Mouse (Mus musculus): ENCODE results near the gene Dpy19l1. TPM values are rescaled to one million over a fixed set of nuclear protein-coding genes. Genes with fewer than 3 reads are reported as not detected.

Dpy19l1 gene
- polyA plus RNA-seq, 1 experiment from 2014 or later, result 16.4 TPM

GRCm38 (mm10) chr9:24503858-24504219 is 899 bp upstream of the Dpy19l1 start:
- Histone ChIP-seq H3K4me3 (replicated peaks) (peak overlapping the region; percentile 77), H3K4me2 (peak overlapping the region; percentile 67), H3K9me3 (no peaks in the 10 kb centered on the region), H3K4me1 (peaks cover 9% of the 10 kb centered on the region), H3K27ac (peak overlapping the region; percentile 86), H3K9ac (no peak overlapping the region), H3K27me3 (replicated peaks) (no peaks in the 10 kb centered on the region), H3K36me3 (no peaks in the 10 kb centered on the region)
- ATAC-seq (ENCODE audit: insufficient read depth, low FRiP score, low read depth), result no peak
- 7% methylated on average over 5 of the region's 5 CpGs for WGBS

- Histone ChIP-seq H3K9ac (peak overlapping the region; percentile 60), H3K4me3 (replicated peaks) (peak overlapping the region; percentile 77), H3K27ac (peak overlapping the region; percentile 88), H3K4me2 (peak overlapping the region; percentile 66), H3K4me1 (peaks cover 9% of the 10 kb centered on the region), H3K27me3 (replicated peaks) (no peaks in the 10 kb centered on the region), H3K9me3 (no peaks in the 10 kb centered on the region), H3K36me3 (no peaks in the 10 kb centered on the region)
- under 1% methylated on average over 44 of the region's 48 CpGs for WGBS
- peak; percentile 84 for ATAC-seq (ENCODE audit: insufficient read depth, low FRiP score, low read depth)
These were observed 352 bp downstream of the Dpy19l1 start for GRCm38 (mm10) chr9:24502571-24503004.

- Histone ChIP-seq H3K27ac (no peak overlapping the region), H3K4me3 (replicated peaks) (peak overlapping the region; percentile 77), H3K4me2 (peak overlapping the region; percentile 66), H3K9me3 (no peaks in the 10 kb centered on the region), H3K27me3 (replicated peaks) (no peaks in the 10 kb centered on the region), H3K4me1 (peaks cover 9% of the 10 kb centered on the region), H3K36me3 (no peaks in the 10 kb centered on the region), H3K9ac (no peak overlapping the region)
- no peak for ATAC-seq (ENCODE audit: insufficient read depth, low FRiP score, low read depth)
- 44% methylated on average over 2 of the region's 2 CpGs for WGBS
These were observed 1.3 kb downstream of the Dpy19l1 start for GRCm38 (mm10) chr9:24501618-24502017.

GRCm38 (mm10) chr9:24496226-24496625 is 6.7 kb downstream of the Dpy19l1 start:
- ATAC-seq (ENCODE audit: insufficient read depth, low FRiP score, low read depth), result no peak
- Histone ChIP-seq H3K9ac (no peak overlapping the region), H3K27me3 (replicated peaks) (no peaks in the 10 kb centered on the region), H3K36me3 (no peaks in the 10 kb centered on the region), H3K4me2 (no peak overlapping the region), H3K4me1 (0 out of 2 replicates have a peak, but pooled peaks cover 4% of the 10 kb centered on the region), H3K27ac (no peak overlapping the region), H3K9me3 (no peaks in the 10 kb centered on the region), H3K4me3 (replicated peaks) (no peak overlapping the region)
- WGBS, result 91% methylated on average over 2 of the region's 2 CpGs

GRCm38 (mm10) chr9:24490516-24490915 is 12.4 kb downstream of the Dpy19l1 start:
- Histone ChIP-seq H3K4me3 (replicated peaks) (no peak overlapping the region), H3K4me1 (no peaks in the 10 kb centered on the region), H3K27ac (no peak overlapping the region), H3K9ac (no peak overlapping the region), H3K27me3 (replicated peaks) (no peaks in the 10 kb centered on the region), H3K9me3 (no peaks in the 10 kb centered on the region), H3K4me2 (no peak overlapping the region), H3K36me3 (no peaks in the 10 kb centered on the region)
- WGBS, result 81% methylated on average over 5 of the region's 5 CpGs
- peak; percentile 49; the same call in 1 of the 2 replicates for ATAC-seq (ENCODE audit: insufficient read depth, low FRiP score, low read depth)

- Histone ChIP-seq H3K9ac (no peak overlapping the region), H3K36me3 (no peaks in the 10 kb centered on the region), H3K4me1 (no peaks in the 10 kb centered on the region), H3K27me3 (replicated peaks) (no peaks in the 10 kb centered on the region), H3K4me3 (replicated peaks) (no peak overlapping the region), H3K4me2 (no peak overlapping the region), H3K9me3 (no peaks in the 10 kb centered on the region), H3K27ac (no peak overlapping the region)
- WGBS, result 78% methylated on average over 6 of the region's 6 CpGs
- ATAC-seq (ENCODE audit: insufficient read depth, low FRiP score, low read depth), result peak; percentile 87; the same call in 1 of the 2 replicates
These were observed 14.4 kb downstream of the Dpy19l1 start for GRCm38 (mm10) chr9:24488425-24489104.

- Histone ChIP-seq H3K9ac (no peak overlapping the region), H3K4me1 (no peaks in the 10 kb centered on the region), H3K27ac (no peak overlapping the region), H3K4me3 (replicated peaks) (no peak overlapping the region), H3K4me2 (no peak overlapping the region), H3K9me3 (no peaks in the 10 kb centered on the region), H3K36me3 (no peaks in the 10 kb centered on the region), H3K27me3 (replicated peaks) (no peaks in the 10 kb centered on the region)
- no peak for ATAC-seq (ENCODE audit: insufficient read depth, low FRiP score, low read depth)
- 63% methylated on average over 5 of the region's 5 CpGs for whole genome bisulfite sequencing
These were observed 20.6 kb downstream of the Dpy19l1 start for GRCm38 (mm10) chr9:24482375-24482774.

- Histone ChIP-seq H3K4me1 (no peaks in the 10 kb centered on the region), H3K27me3 (replicated peaks) (no peaks in the 10 kb centered on the region), H3K4me2 (no peak overlapping the region), H3K27ac (no peak overlapping the region), H3K4me3 (replicated peaks) (no peak overlapping the region), H3K9me3 (no peaks in the 10 kb centered on the region), H3K36me3 (no peaks in the 10 kb centered on the region), H3K9ac (no peak overlapping the region)
- ATAC-seq (ENCODE audit: insufficient read depth, low FRiP score, low read depth), result no peak
- WGBS, result 94% methylated on average over 2 of the region's 2 CpGs
These were observed 25.7 kb downstream of the Dpy19l1 start for GRCm38 (mm10) chr9:24477251-24477650.

GRCm38 (mm10) chr9:24473824-24474223 is 29.1 kb downstream of the Dpy19l1 start:
- WGBS, result 77% methylated on average over 7 of the region's 7 CpGs
- no peak for ATAC-seq (ENCODE audit: insufficient read depth, low FRiP score, low read depth)

GRCm38 (mm10) chr9:24472514-24472913 is 30.4 kb downstream of the Dpy19l1 start:
- WGBS, result 78% methylated on average over 3 of the region's 3 CpGs
- Histone ChIP-seq H3K27ac (no peak overlapping the region), H3K9me3 (no peaks in the 10 kb centered on the region), H3K36me3 (no peaks in the 10 kb centered on the region), H3K9ac (no peak overlapping the region), H3K4me1 (no peaks in the 10 kb centered on the region), H3K4me2 (no peak overlapping the region), H3K27me3 (replicated peaks) (no peaks in the 10 kb centered on the region), H3K4me3 (replicated peaks) (no peak overlapping the region)
- no peak for ATAC-seq (ENCODE audit: insufficient read depth, low FRiP score, low read depth)

More at GRCm38 (mm10) chr9:24473824-24474223, 29.1 kb downstream of the Dpy19l1 start:
- H3K4me2 ChIP-seq, result no peak overlapping the region
- H3K4me1 ChIP-seq, result no peaks in the 10 kb centered on the region
- no peaks in the 10 kb centered on the region for H3K27me3 ChIP-seq (replicated peaks)
- H3K27ac ChIP-seq, result no peak overlapping the region
- no peak overlapping the region for H3K4me3 ChIP-seq (replicated peaks)
- no peaks in the 10 kb centered on the region for H3K36me3 ChIP-seq
- H3K9me3 ChIP-seq, result no peaks in the 10 kb centered on the region
- H3K9ac ChIP-seq, result no peak overlapping the region

GRCm38 (mm10) chr9:24470166-24470565 is 32.8 kb downstream of the Dpy19l1 start:
- WGBS, result 55% methylated on average over 5 of the region's 5 CpGs
- Histone ChIP-seq H3K4me2 (no peak overlapping the region), H3K9ac (no peak overlapping the region), H3K4me1 (no peaks in the 10 kb centered on the region), H3K36me3 (no peaks in the 10 kb centered on the region), H3K27ac (no peak overlapping the region), H3K27me3 (replicated peaks) (no peaks in the 10 kb centered on the region), H3K9me3 (no peaks in the 10 kb centered on the region), H3K4me3 (replicated peaks) (no peak overlapping the region)
- no peak for ATAC-seq (ENCODE audit: insufficient read depth, low FRiP score, low read depth)

- no peak for ATAC-seq (ENCODE audit: insufficient read depth, low FRiP score, low read depth)
- WGBS, result 80% methylated on average over 5 of the region's 5 CpGs
- H3K27ac ChIP-seq, result no peak overlapping the region
These were observed 35.8 kb downstream of the Dpy19l1 start for GRCm38 (mm10) chr9:24467186-24467585.

More at GRCm38 (mm10) chr9:24467186-24467585, 35.8 kb downstream of the Dpy19l1 start:
- no peaks in the 10 kb centered on the region for H3K9me3 ChIP-seq
- no peaks in the 10 kb centered on the region for H3K27me3 ChIP-seq (replicated peaks)
- H3K4me1 ChIP-seq, result no peaks in the 10 kb centered on the region
- no peak overlapping the region for H3K4me2 ChIP-seq
- no peak overlapping the region for H3K9ac ChIP-seq
- H3K4me3 ChIP-seq (replicated peaks), result no peak overlapping the region
- no peaks in the 10 kb centered on the region for H3K36me3 ChIP-seq

Measured in stomach, embryonic 15.5 days (tissue).